Mouse (Mus musculus) bone marrow, adult 2 months (tissue): ENCODE measurements around the gene Ulk4. TPM values are rescaled to one million over a fixed set of nuclear protein-coding genes. Genes with fewer than 3 reads are reported as not detected.

Experiments used
- H3K27ac ChIP-seq: fragments of 200-500 bp; 2 replicates; pipeline ENCODE4 v1.5.1; 2012; ENCODE audit warnings: low read depth, mild to moderate bottlenecking, control low read depth, inconsistent platforms, low read length; ENCODE audit not compliant: control insufficient read depth, poor library complexity, insufficient read depth
- H3K4me1 ChIP-seq: fragments of 200-500 bp; 2 replicates; pipeline ENCODE4 v1.6.1; 2011; ENCODE audit warnings: low read length; ENCODE audit not compliant: control insufficient read depth, insufficient read depth
- H3K4me3 ChIP-seq: fragments of 200-500 bp; replicated peaks from 2 replicates; pipeline ENCODE3; 2011; ENCODE audit warnings: mild to moderate bottlenecking, low read depth, low read length, control low read depth; ENCODE audit not compliant: control insufficient read depth
- CTCF ChIP-seq: fragments of 200-500 bp; IDR thresholded peaks from 2 replicates; pipeline ENCODE4 v1.5.1; 2011; ENCODE audit warnings: low read length, control low read depth; ENCODE audit not compliant: control insufficient read depth, insufficient read depth
- POLR2A ChIP-seq: fragments of 200-500 bp; IDR thresholded peaks from 2 replicates; pipeline ENCODE4 v1.6.1; 2011; ENCODE audit warnings: low read depth, mild to moderate bottlenecking, control low read depth, low read length, borderline replicate concordance; ENCODE audit not compliant: control insufficient read depth
- WGBS: fragments of 180-500 bp; shearing (Covaris S2); methylation state at CpG from one replicate; pipeline ENCODE4 v1.1.7; 2018; 5-methylcytosine and 5-hydroxymethylcytosine counted together
- polyA plus RNA-seq: library from polyadenylated mRNA; stranded (reverse); fragments of >200 nt; gene quantifications from 2 replicates; pipeline ENCODE4 v1.2.4, GENCODE M21; 2011; ENCODE audit warnings: low replicate concordance; ENCODE audit not compliant: missing spikeins, insufficient read depth, insufficient read length

Ulk4 gene
- polyA plus RNA-seq, 1 experiment: not detected

- Histone ChIP-seq H3K4me3 (no peak overlapping the region), H3K4me1 (no peaks in the 10 kb centered on the region), H3K27ac (no peak overlapping the region)
- WGBS: 87% methylated on average over 15 of the region's 15 CpGs
- TF ChIP-seq CTCF: no peak
- no peak for TF ChIP-seq POLR2A
Observed at GRCm38 (mm10) chr9:120989806-120990700, 286.9 kb downstream of the Ulk4 start.

GRCm38 (mm10) chr9:120988088-120988487, 288.9 kb downstream of the Ulk4 start:
- H3K27ac ChIP-seq: no peak overlapping the region
- 64% methylated on average over 9 of the region's 9 CpGs for WGBS
- no peak overlapping the region for H3K4me3 ChIP-seq
- H3K4me1 ChIP-seq: no peaks in the 10 kb centered on the region
- TF ChIP-seq POLR2A (no peak), CTCF (no peak)

GRCm38 (mm10) chr9:120986994-120987393, 290.0 kb downstream of the Ulk4 start:
- H3K27ac ChIP-seq: no peak overlapping the region
- no peaks in the 10 kb centered on the region for H3K4me1 ChIP-seq
- WGBS: 71% methylated on average over 4 of the region's 4 CpGs
- no peak overlapping the region for H3K4me3 ChIP-seq
- TF ChIP-seq CTCF (no peak), POLR2A (no peak)

GRCm38 (mm10) chr9:120986255-120986654, 290.7 kb downstream of the Ulk4 start:
- Histone ChIP-seq H3K4me3 (no peak overlapping the region), H3K4me1 (no peaks in the 10 kb centered on the region), H3K27ac (no peak overlapping the region)
- 83% methylated on average over 3 of the region's 3 CpGs for whole genome bisulfite sequencing
- TF ChIP-seq CTCF: no peak
- TF ChIP-seq POLR2A: no peak

- no peaks in the 10 kb centered on the region for H3K4me1 ChIP-seq
Observed at GRCm38 (mm10) chr9:120985524-120985923, 291.5 kb downstream of the Ulk4 start.

GRCm38 (mm10) chr9:120985009-120985408, 292.0 kb downstream of the Ulk4 start:
- Histone ChIP-seq H3K4me1 (no peaks in the 10 kb centered on the region), H3K4me3 (no peak overlapping the region), H3K27ac (no peak overlapping the region)
- TF ChIP-seq CTCF: no peak
- no peak for TF ChIP-seq POLR2A
- WGBS: 86% methylated on average over 5 of the region's 5 CpGs

More at GRCm38 (mm10) chr9:120985524-120985923, 291.5 kb downstream of the Ulk4 start:
- 88% methylated on average over 5 of the region's 5 CpGs for WGBS
- H3K27ac ChIP-seq: no peak overlapping the region
- TF ChIP-seq POLR2A: no peak
- TF ChIP-seq CTCF: no peak
- no peak overlapping the region for H3K4me3 ChIP-seq

- Histone ChIP-seq H3K4me1 (no peaks in the 10 kb centered on the region), H3K27ac (no peak overlapping the region), H3K4me3 (no peak overlapping the region)
- TF ChIP-seq POLR2A (no peak), CTCF (no peak)
- 43% methylated on average over 5 of the region's 5 CpGs for WGBS
Observed at GRCm38 (mm10) chr9:120984509-120984908, 292.5 kb downstream of the Ulk4 start.

GRCm38 (mm10) chr9:120983849-120984248, 293.1 kb downstream of the Ulk4 start:
- TF ChIP-seq CTCF (no peak), POLR2A (no peak)
- H3K4me3 ChIP-seq: no peak overlapping the region
- WGBS: 80% methylated on average over 8 of the region's 8 CpGs
- H3K4me1 ChIP-seq: no peaks in the 10 kb centered on the region
- no peak overlapping the region for H3K27ac ChIP-seq
